Mouse (Mus musculus) midbrain, postnatal 0 days (tissue): ENCODE data around the gene Cdh16. TPM values are rescaled to one million over a fixed set of nuclear protein-coding genes. Genes with fewer than 3 reads are reported as not detected.

ENCODE experiments used
- ATAC-seq: fragments of 200-750 bp; cut with Nextera tagmentation; 2 replicates; pipeline ENCODE4 v1.8.0; 2017; ENCODE audit warnings: moderate number of reproducible peaks, mild to moderate bottlenecking, moderate TSS enrichment, moderate library complexity; ENCODE audit not compliant: low FRiP score
- DNase-seq: peaks from one replicate; pipeline ENCODE4 v3.0.0-alpha.2; 2015; ENCODE audit warnings: low spot score
- H3K27ac ChIP-seq: fragments of 300-500 bp; sonication (generic); 2 replicates; pipeline ENCODE4 v1.5.1; 2014; ENCODE audit warnings: low read depth, mild to moderate bottlenecking, low read length, mixed read lengths
- H3K27me3 ChIP-seq: fragments of 300-500 bp; sonication (generic); 2 replicates; pipeline ENCODE4 v1.6.1; 2014; ENCODE audit warnings: low read length, control low read depth, mixed read lengths; ENCODE audit not compliant: insufficient read depth
- H3K36me3 ChIP-seq: fragments of 300-500 bp; sonication (generic); 2 replicates; pipeline ENCODE4 v1.6.1; 2014; ENCODE audit warnings: low read length, control low read depth, mixed read lengths; ENCODE audit not compliant: insufficient read depth
- H3K4me1 ChIP-seq: fragments of 300-500 bp; sonication (generic); 2 replicates; pipeline ENCODE4 v1.6.1; 2014; ENCODE audit warnings: mild to moderate bottlenecking, control low read depth, antibody characterized with exemption, low read length, mixed read lengths; ENCODE audit not compliant: insufficient read depth
- H3K4me2 ChIP-seq: fragments of 300-500 bp; sonication (generic); 2 replicates; pipeline ENCODE4 v1.6.1; 2014; ENCODE audit warnings: low read depth, mild to moderate bottlenecking, low read length, mixed read lengths; ENCODE audit not compliant: poor library complexity, severe bottlenecking
- H3K4me3 ChIP-seq: fragments of 300-500 bp; sonication (generic); 2 replicates; pipeline ENCODE4 v1.5.1; 2014; ENCODE audit warnings: low read depth, mild to moderate bottlenecking, low read length, moderate library complexity
- H3K9ac ChIP-seq: fragments of 300-500 bp; sonication (generic); replicated peaks from 2 replicates; pipeline ENCODE4 v1.6.1; 2014; ENCODE audit warnings: mild to moderate bottlenecking, low read length, moderate library complexity, mixed read lengths; ENCODE audit not compliant: poor library complexity, severe bottlenecking
- H3K9me3 ChIP-seq: fragments of 300-500 bp; sonication (generic); 2 replicates; pipeline ENCODE4 v1.6.1; 2016; ENCODE audit warnings: low read length, control low read depth
- CTCF ChIP-seq: IDR thresholded peaks from 2 replicates; pipeline ENCODE4 v1.5.1; 2016; ENCODE audit warnings: antibody characterized with exemption, mild to moderate bottlenecking
- WGBS: fragments of 180-500 bp; shearing (Covaris S2); extraction: QIAGEN DNeasy Blood & Tissue Kit; methylation state at CpG from one replicate; pipeline ENCODE4 v1.1.7; 2014; 5-methylcytosine and 5-hydroxymethylcytosine counted together
- polyA plus RNA-seq: library from polyadenylated mRNA; unstranded; fragments of >200 nt; fragmentation: Nextera tagmentation; extraction: Ambion mirVana; gene quantifications from 2 replicates; pipeline ENCODE4 v1.2.1, GENCODE M21; 2015
- total RNA-seq: library from RNA; depleted of rRNA; stranded (reverse); fragments of >200 nt; gene quantifications from 2 replicates; pipeline ENCODE4 v1.2.3, GENCODE M21; 2014

Gene Cdh16
- total and polyA plus RNA-seq, 2 experiments from 2014 or later, result not detected

DNA sequence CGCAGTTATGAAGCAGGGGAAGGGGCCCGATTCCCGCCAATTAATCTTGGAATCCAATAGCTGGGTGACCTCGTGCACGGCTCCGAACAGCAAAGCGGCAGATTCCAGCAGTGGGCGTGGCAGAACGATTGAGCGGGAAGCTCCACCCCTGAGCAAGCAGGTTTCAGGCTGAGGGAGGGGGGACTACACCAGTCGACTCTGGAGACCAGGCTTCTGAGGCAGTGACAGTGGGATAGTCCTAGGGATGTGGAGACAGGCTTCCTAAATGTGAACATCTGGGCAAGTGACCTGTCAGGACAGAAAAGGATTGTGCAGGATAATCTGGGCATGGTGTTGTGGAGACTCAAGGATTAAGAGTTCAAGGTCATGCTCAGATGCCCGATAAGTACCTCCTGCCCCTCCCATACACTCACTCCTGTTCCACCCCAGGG is 22.2 kb downstream of the Cdh16 start:
- peak overlapping the region; percentile 15; the same call in 1 of the 2 replicates for H3K4me3 ChIP-seq
- H3K4me2 ChIP-seq, result peak overlapping the region; percentile 41
- DNase-seq, result no peak
- no peaks in the 10 kb centered on the region for H3K36me3 ChIP-seq
- no peaks in the 10 kb centered on the region; the same call in 1 of the 2 replicates for H3K4me1 ChIP-seq
- no peak overlapping the region for H3K27ac ChIP-seq
- no peak for TF ChIP-seq CTCF
- 0 out of 2 replicates have a peak, but pooled peaks have one; percentile 32 for ATAC-seq
- H3K9me3 ChIP-seq, result no peaks in the 10 kb centered on the region
- no peak overlapping the region for H3K9ac ChIP-seq
- peaks cover 3% of the 10 kb centered on the region; the same call in 1 of the 2 replicates for H3K27me3 ChIP-seq
- WGBS, result 2% methylated on average over 12 of the region's 12 CpGs

GRCm38 (mm10) chr8:104601386-104601785 is 22.8 kb downstream of the Cdh16 start:
- no peak for ATAC-seq
- no peak overlapping the region for H3K27ac ChIP-seq
- DNase-seq, result no peak
- no peak overlapping the region for H3K4me3 ChIP-seq
- no peak overlapping the region for H3K9ac ChIP-seq
- no peaks in the 10 kb centered on the region; the same call in 1 of the 2 replicates for H3K4me1 ChIP-seq
- no peak for TF ChIP-seq CTCF
- 29% methylated on average over 7 of the region's 7 CpGs for WGBS
- peaks cover 3% of the 10 kb centered on the region; the same call in 1 of the 2 replicates for H3K27me3 ChIP-seq
- H3K4me2 ChIP-seq, result no peak overlapping the region
- no peaks in the 10 kb centered on the region for H3K9me3 ChIP-seq
- no peaks in the 10 kb centered on the region for H3K36me3 ChIP-seq

GRCm38 (mm10) chr8:104598496-104598895 is 25.7 kb downstream of the Cdh16 start:
- no peak overlapping the region for H3K9ac ChIP-seq
- 64% methylated on average over 6 of the region's 6 CpGs for WGBS
- peaks cover 13% of the 10 kb centered on the region for H3K36me3 ChIP-seq
- H3K4me3 ChIP-seq, result no peak overlapping the region
- no peak for DNase-seq
- no peaks in the 10 kb centered on the region for H3K9me3 ChIP-seq
- peaks cover 3% of the 10 kb centered on the region; the same call in 1 of the 2 replicates for H3K27me3 ChIP-seq
- H3K4me2 ChIP-seq, result no peak overlapping the region
- TF ChIP-seq CTCF, result no peak
- H3K4me1 ChIP-seq, result no peaks in the 10 kb centered on the region; the same call in 1 of the 2 replicates
- ATAC-seq, result no peak
- no peak overlapping the region for H3K27ac ChIP-seq

DNA sequence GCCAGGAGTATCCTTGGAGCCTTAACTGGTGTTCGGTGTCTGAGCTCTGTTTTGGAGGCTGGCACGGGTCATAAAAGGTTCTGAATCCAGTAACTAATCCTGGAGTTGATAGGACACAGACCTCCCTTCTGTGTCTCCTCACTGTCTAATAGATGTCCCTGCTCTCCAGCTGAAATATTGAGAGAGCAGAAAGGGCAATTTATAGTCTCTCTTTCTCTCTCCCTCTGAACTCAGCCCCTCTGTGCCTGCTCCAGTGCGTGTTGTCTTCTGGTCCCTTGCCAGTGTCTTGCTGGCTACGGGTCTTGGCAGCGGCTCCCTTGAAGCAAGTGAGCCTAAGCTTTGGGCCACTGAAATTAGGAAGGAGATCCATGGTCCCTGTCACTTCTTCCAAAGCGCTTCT is 26.5 kb downstream of the Cdh16 start:
- Histone ChIP-seq H3K9me3 (no peaks in the 10 kb centered on the region), H3K4me1 (no peaks in the 10 kb centered on the region; the same call in 1 of the 2 replicates), H3K36me3 (peaks cover 14% of the 10 kb centered on the region), H3K4me3 (no peak overlapping the region), H3K9ac (no peak overlapping the region), H3K27me3 (peaks cover 3% of the 10 kb centered on the region; the same call in 1 of the 2 replicates), H3K4me2 (no peak overlapping the region), H3K27ac (no peak overlapping the region)
- WGBS, result 79% methylated on average over 6 of the region's 6 CpGs
- TF ChIP-seq CTCF, result no peak
- DNase-seq (no peak), ATAC-seq (no peak)

GRCm38 (mm10) chr8:104595773-104596536 is 28.2 kb downstream of the Cdh16 start:
- Histone ChIP-seq H3K4me3 (no peak overlapping the region), H3K9me3 (no peaks in the 10 kb centered on the region), H3K27me3 (no peaks in the 10 kb centered on the region), H3K4me1 (no peaks in the 10 kb centered on the region), H3K36me3 (peaks cover 14% of the 10 kb centered on the region), H3K9ac (no peak overlapping the region), H3K27ac (no peak overlapping the region), H3K4me2 (no peak overlapping the region)
- ATAC-seq, result no peak
- no peak for TF ChIP-seq CTCF
- 89% methylated on average over 21 of the region's 21 CpGs for whole genome bisulfite sequencing
- DNase-seq, result no peak
